Mouse (Mus musculus) CD8-positive naive resting alpha-beta T cell, adult 57 days (primary cell): ENCODE results near the gene Duoxa2. TPM values are rescaled to one million over a fixed set of nuclear protein-coding genes. Genes with fewer than 3 reads are reported as not detected.

Experiments used
- total RNA-seq: library from RNA; stranded (reverse); gene quantifications from one replicate; pipeline ENCODE4 v1.2.4, GENCODE M21; 2023

Duoxa2 gene
- not detected for total RNA-seq

GRCm38 (mm10) chr2:122298596-122299490 lies at the start of gene Duoxa2:
TSS of gene Duoxa2 (plus strand) at chr2:122298900.

DNA sequence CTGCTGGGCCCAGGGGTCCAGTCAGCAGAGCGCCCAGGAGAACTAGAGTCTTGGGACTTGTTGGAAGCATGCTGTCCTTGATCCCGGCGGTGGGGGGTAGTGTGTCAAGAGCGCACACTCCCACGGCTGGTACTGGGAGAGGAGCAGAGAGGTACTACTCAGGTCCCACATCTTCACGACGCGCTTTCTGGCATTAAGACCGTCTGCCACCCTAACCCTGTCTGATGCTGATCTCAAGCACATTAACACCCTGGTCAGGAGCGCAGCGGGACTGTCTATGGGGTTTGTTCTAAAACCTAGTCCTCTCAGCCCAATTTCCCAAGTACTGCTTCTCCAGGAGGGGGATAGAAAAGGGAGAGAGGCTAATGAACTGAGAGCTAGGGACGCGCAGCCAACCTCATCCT lies 602 bp upstream of the Duoxa2 start, which contains the start of gene Duox2:
TSS of gene Duox2 (minus strand) at position 354 of the 404 bp plus-strand sequence.

GRCm38 (mm10) chr2:122313536-122313935 lies 14.8 kb downstream of the Duoxa2 start, which contains the start of gene Duoxa1:
TSS of gene Duoxa1 (minus strand) at chr2:122313730.

GRCm38 (mm10) chr2:122315372-122315771 lies 16.7 kb downstream of the Duoxa2 start, which contains the start of gene Duox1:
TSS of gene Duox1 (plus strand) at chr2:122315672.

Other genes with a start within 250 kb of the Duoxa2 start
- 27.0 TPM for gene Spg11, start 180.5 kb upstream of the Duoxa2 start, total RNA-seq
- 2,769 TPM for gene B2m, start 151.2 kb upstream of the Duoxa2 start, total RNA-seq
- 1.3 TPM for gene Trim69, start 138.2 kb upstream of the Duoxa2 start, total RNA-seq
- not detected for gene Patl2, start 112.7 kb upstream of the Duoxa2 start, total RNA-seq
- gene Terb2, start 112.6 kb upstream of the Duoxa2 start, total RNA-seq = not detected
- gene Sord, start 64.2 kb upstream of the Duoxa2 start, total RNA-seq = 1.6 TPM
- not detected for gene Duox2, start 451 bp upstream of the Duoxa2 start, total RNA-seq
- not detected for gene Duoxa1, start 14.8 kb downstream of the Duoxa2 start, total RNA-seq
- gene Duox1, start 16.8 kb downstream of the Duoxa2 start, total RNA-seq = not detected
- 8.0 TPM for gene Shf, start 70.3 kb downstream of the Duoxa2 start, total RNA-seq
- gene Slc28a2, start 127.6 kb downstream of the Duoxa2 start, total RNA-seq = 144 TPM
- 66.0 TPM for gene Gm14085, start 186.0 kb downstream of the Duoxa2 start, total RNA-seq